Mouse (Mus musculus): Measurements from ENCODE around the gene Sft2d2. TPM values are rescaled to one million over a fixed set of nuclear protein-coding genes. Genes with fewer than 3 reads are reported as not detected.

Gene Sft2d2
- polyA plus RNA-seq, 1 experiment from 2014 or later, result 14.2 TPM

DNA sequence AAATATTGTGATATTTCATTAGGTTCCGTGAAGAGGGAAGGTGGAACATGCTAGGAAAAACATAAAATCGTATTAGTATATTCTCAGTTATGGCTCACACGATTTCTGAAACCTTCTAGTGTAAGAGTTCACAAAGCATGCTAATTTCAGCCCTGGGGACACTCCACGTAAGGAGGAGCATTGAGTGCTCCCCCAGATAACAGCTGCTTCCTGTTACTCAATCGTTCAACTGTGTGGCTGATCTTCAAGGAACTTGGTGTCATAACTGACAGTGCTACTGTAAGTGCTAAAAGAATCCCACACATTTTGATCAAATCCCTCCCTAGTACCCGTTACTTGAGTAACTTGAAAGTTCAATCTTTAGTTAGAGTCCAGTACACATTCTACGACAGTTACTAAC lies 21.6 kb upstream of the Sft2d2 start:
- H3K27me3 ChIP-seq (ENCODE audit: control insufficient read depth, insufficient read depth, low read length), result no peaks in the 10 kb centered on the region
- no peak overlapping the region for H3K4me2 ChIP-seq (ENCODE audit: low read depth, low read length)
- no peaks in the 10 kb centered on the region; the same call in 1 of the 2 replicates for H3K36me3 ChIP-seq (replicated peaks; ENCODE audit: control insufficient read depth, insufficient read depth, low read depth, low read length)
- H3K4me1 ChIP-seq (ENCODE audit: control insufficient read depth, insufficient read depth, low read length), result no peaks in the 10 kb centered on the region
- no peak overlapping the region for H3K4me3 ChIP-seq (ENCODE audit: low read depth, low read length)
- DNase-seq (ENCODE audit: low spot score) (no peak), ATAC-seq (replicated peaks; ENCODE audit: insufficient number of reproducible peaks, low FRiP score, low TSS enrichment, low read depth) (no peak)
- no peak overlapping the region for H3K9ac ChIP-seq (replicated peaks; ENCODE audit: low read length)
- WGBS, result 85% methylated on average over 7 of the region's 7 CpGs
- no peaks in the 10 kb centered on the region for H3K9me3 ChIP-seq (replicated peaks; ENCODE audit: control insufficient read depth, low read length)
- no peak overlapping the region for H3K27ac ChIP-seq (replicated peaks; ENCODE audit: low read depth, low read length)

DNA sequence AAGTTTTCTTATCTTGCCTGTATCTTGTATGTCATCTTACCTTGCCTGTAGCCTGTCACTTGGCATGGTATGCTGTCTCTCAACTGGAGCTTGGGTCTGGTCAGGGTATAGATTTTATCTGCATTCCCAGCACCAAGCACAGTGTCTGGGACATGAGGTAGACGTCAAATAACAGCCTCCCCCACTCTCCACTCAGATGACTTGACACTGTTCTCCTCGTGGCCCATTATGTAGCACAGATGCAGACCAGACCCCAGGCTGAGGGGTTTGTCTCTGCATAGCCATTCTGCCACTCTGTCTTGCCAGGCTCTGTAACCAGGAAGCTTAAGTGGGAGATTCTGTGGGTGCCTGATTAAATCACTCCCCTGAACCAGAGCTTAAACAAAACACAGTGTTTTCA lies 11.4 kb upstream of the Sft2d2 start:
- 52% methylated on average over 2 of the region's 2 CpGs for WGBS
- no peaks in the 10 kb centered on the region for H3K9me3 ChIP-seq (replicated peaks; ENCODE audit: control insufficient read depth, low read length)
- no peak overlapping the region for H3K9ac ChIP-seq (replicated peaks; ENCODE audit: low read length)
- H3K4me1 ChIP-seq (ENCODE audit: control insufficient read depth, insufficient read depth, low read length), result no peaks in the 10 kb centered on the region
- ATAC-seq (replicated peaks; ENCODE audit: insufficient number of reproducible peaks, low FRiP score, low TSS enrichment, low read depth) (no peak), DNase-seq (ENCODE audit: low spot score) (no peak)
- H3K4me2 ChIP-seq (ENCODE audit: low read depth, low read length), result no peak overlapping the region
- no peaks in the 10 kb centered on the region for H3K27me3 ChIP-seq (ENCODE audit: control insufficient read depth, insufficient read depth, low read length)
- no peak overlapping the region for H3K4me3 ChIP-seq (ENCODE audit: low read depth, low read length)
- H3K27ac ChIP-seq (replicated peaks; ENCODE audit: low read depth, low read length), result no peak overlapping the region
- H3K36me3 ChIP-seq (replicated peaks; ENCODE audit: control insufficient read depth, insufficient read depth, low read depth, low read length), result no peaks in the 10 kb centered on the region

GRCm38 (mm10) chr1:165203488-165204035 lies 9.3 kb upstream of the Sft2d2 start:
- Histone ChIP-seq H3K9me3 (replicated peaks; ENCODE audit: control insufficient read depth, low read length) (no peaks in the 10 kb centered on the region), H3K9ac (replicated peaks; ENCODE audit: low read length) (no peak overlapping the region), H3K27me3 (ENCODE audit: control insufficient read depth, insufficient read depth, low read length) (no peaks in the 10 kb centered on the region), H3K4me3 (ENCODE audit: low read depth, low read length) (no peak overlapping the region), H3K36me3 (replicated peaks; ENCODE audit: control insufficient read depth, insufficient read depth, low read depth, low read length) (no peaks in the 10 kb centered on the region), H3K4me2 (ENCODE audit: low read depth, low read length) (no peak overlapping the region), H3K27ac (replicated peaks; ENCODE audit: low read depth, low read length) (no peak overlapping the region), H3K4me1 (ENCODE audit: control insufficient read depth, insufficient read depth, low read length) (no peaks in the 10 kb centered on the region)
- 41% methylated on average over 2 of the region's 2 CpGs for WGBS
- ATAC-seq (replicated peaks; ENCODE audit: insufficient number of reproducible peaks, low FRiP score, low TSS enrichment, low read depth) (no peak), DNase-seq (ENCODE audit: low spot score) (no peak)

DNA sequence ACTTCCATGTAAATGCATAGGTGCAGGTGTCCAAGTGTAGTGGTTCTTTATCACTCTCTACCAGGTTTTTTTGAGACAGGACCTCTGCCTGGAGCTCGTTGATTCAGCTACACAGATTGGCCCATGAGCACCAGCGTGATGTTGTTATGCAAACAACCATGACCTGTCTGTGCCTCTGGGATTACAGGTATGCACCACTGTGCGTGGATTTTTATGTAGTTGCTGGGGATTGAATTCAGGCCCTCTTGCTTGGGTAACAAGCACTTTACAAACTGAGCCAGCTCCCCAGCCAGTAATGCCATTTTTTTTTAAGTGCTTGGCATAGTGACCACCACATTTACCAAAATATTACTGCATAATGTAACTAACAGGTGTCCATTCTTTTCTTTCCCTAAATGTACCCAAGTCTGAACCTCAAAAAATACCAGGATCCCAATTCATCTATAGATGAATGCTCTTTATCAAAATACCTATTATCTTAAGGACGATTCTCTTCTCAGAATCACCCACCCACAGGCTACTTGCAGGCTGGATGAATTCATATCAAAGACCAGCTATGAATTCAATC lies 7.3 kb upstream of the Sft2d2 start:
- DNase-seq (ENCODE audit: low spot score) (no peak), ATAC-seq (replicated peaks; ENCODE audit: insufficient number of reproducible peaks, low FRiP score, low TSS enrichment, low read depth) (no peak)
- H3K9me3 ChIP-seq (replicated peaks; ENCODE audit: control insufficient read depth, low read length), result no peaks in the 10 kb centered on the region
- H3K4me1 ChIP-seq (ENCODE audit: control insufficient read depth, insufficient read depth, low read length), result no peaks in the 10 kb centered on the region
- no peak overlapping the region for H3K27ac ChIP-seq (replicated peaks; ENCODE audit: low read depth, low read length)
- H3K4me2 ChIP-seq (ENCODE audit: low read depth, low read length), result no peak overlapping the region
- 77% methylated on average over 4 of the region's 4 CpGs for WGBS
- H3K9ac ChIP-seq (replicated peaks; ENCODE audit: low read length), result no peak overlapping the region
- no peaks in the 10 kb centered on the region for H3K27me3 ChIP-seq (ENCODE audit: control insufficient read depth, insufficient read depth, low read length)
- no peaks in the 10 kb centered on the region for H3K36me3 ChIP-seq (replicated peaks; ENCODE audit: control insufficient read depth, insufficient read depth, low read depth, low read length)
- H3K4me3 ChIP-seq (ENCODE audit: low read depth, low read length), result no peak overlapping the region

GRCm38 (mm10) chr1:165200748-165201147 lies 6.5 kb upstream of the Sft2d2 start:
- 74% methylated on average over 8 of the region's 8 CpGs for WGBS
- Histone ChIP-seq H3K4me2 (ENCODE audit: low read depth, low read length) (no peak overlapping the region), H3K4me1 (ENCODE audit: control insufficient read depth, insufficient read depth, low read length) (no peaks in the 10 kb centered on the region), H3K36me3 (replicated peaks; ENCODE audit: control insufficient read depth, insufficient read depth, low read depth, low read length) (no peaks in the 10 kb centered on the region), H3K27ac (replicated peaks; ENCODE audit: low read depth, low read length) (no peak overlapping the region), H3K4me3 (ENCODE audit: low read depth, low read length) (no peak overlapping the region), H3K27me3 (ENCODE audit: control insufficient read depth, insufficient read depth, low read length) (no peaks in the 10 kb centered on the region), H3K9me3 (replicated peaks; ENCODE audit: control insufficient read depth, low read length) (no peaks in the 10 kb centered on the region), H3K9ac (replicated peaks; ENCODE audit: low read length) (no peak overlapping the region)
- ATAC-seq (replicated peaks; ENCODE audit: insufficient number of reproducible peaks, low FRiP score, low TSS enrichment, low read depth) (no peak), DNase-seq (ENCODE audit: low spot score) (no peak)

GRCm38 (mm10) chr1:165199639-165200038 lies 5.4 kb upstream of the Sft2d2 start:
- H3K4me2 ChIP-seq (ENCODE audit: low read depth, low read length), result no peak overlapping the region
- no peak overlapping the region for H3K27ac ChIP-seq (replicated peaks; ENCODE audit: low read depth, low read length)
- H3K27me3 ChIP-seq (ENCODE audit: control insufficient read depth, insufficient read depth, low read length), result no peaks in the 10 kb centered on the region
- H3K4me3 ChIP-seq (ENCODE audit: low read depth, low read length), result no peak overlapping the region
- DNase-seq (ENCODE audit: low spot score) (no peak), ATAC-seq (replicated peaks; ENCODE audit: insufficient number of reproducible peaks, low FRiP score, low TSS enrichment, low read depth) (no peak)
- H3K9me3 ChIP-seq (replicated peaks; ENCODE audit: control insufficient read depth, low read length), result no peaks in the 10 kb centered on the region
- 82% methylated on average over 3 of the region's 3 CpGs for WGBS
- no peaks in the 10 kb centered on the region for H3K4me1 ChIP-seq (ENCODE audit: control insufficient read depth, insufficient read depth, low read length)
- no peak overlapping the region for H3K9ac ChIP-seq (replicated peaks; ENCODE audit: low read length)
- no peaks in the 10 kb centered on the region for H3K36me3 ChIP-seq (replicated peaks; ENCODE audit: control insufficient read depth, insufficient read depth, low read depth, low read length)

GRCm38 (mm10) chr1:165198951-165199350 lies 4.7 kb upstream of the Sft2d2 start:
- Histone ChIP-seq H3K27ac (replicated peaks; ENCODE audit: low read depth, low read length) (no peak overlapping the region), H3K4me3 (ENCODE audit: low read depth, low read length) (no peak overlapping the region), H3K36me3 (replicated peaks; ENCODE audit: control insufficient read depth, insufficient read depth, low read depth, low read length) (no peaks in the 10 kb centered on the region), H3K27me3 (ENCODE audit: control insufficient read depth, insufficient read depth, low read length) (no peaks in the 10 kb centered on the region), H3K9me3 (replicated peaks; ENCODE audit: control insufficient read depth, low read length) (no peaks in the 10 kb centered on the region), H3K4me2 (ENCODE audit: low read depth, low read length) (no peak overlapping the region), H3K9ac (replicated peaks; ENCODE audit: low read length) (no peak overlapping the region), H3K4me1 (ENCODE audit: control insufficient read depth, insufficient read depth, low read length) (no peaks in the 10 kb centered on the region)
- ATAC-seq (replicated peaks; ENCODE audit: insufficient number of reproducible peaks, low FRiP score, low TSS enrichment, low read depth) (no peak), DNase-seq (ENCODE audit: low spot score) (no peak)
- whole genome bisulfite sequencing, result 63% methylated on average over 1 of the region's 1 CpGs

DNA sequence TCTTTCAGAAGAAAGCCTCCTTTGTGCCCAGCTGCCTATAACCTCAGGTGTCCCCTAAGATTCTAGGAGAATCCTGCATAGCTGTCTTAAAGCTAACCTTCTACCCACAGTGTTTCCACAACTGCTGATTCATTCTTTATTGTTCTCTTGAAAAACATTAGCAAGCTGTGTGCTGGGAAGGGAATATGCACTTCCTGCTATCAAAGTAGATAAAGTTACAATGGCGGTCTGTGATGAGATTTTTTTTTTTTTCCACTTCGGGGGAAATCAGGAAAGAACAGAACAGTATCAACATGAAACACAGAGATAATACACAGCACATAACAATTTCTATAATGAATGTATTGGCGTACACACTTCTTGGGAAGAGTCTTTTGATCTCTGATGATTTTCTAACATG lies 3.6 kb upstream of the Sft2d2 start:
- DNase-seq (ENCODE audit: low spot score) (no peak), ATAC-seq (replicated peaks; ENCODE audit: insufficient number of reproducible peaks, low FRiP score, low TSS enrichment, low read depth) (no peak)
- H3K27ac ChIP-seq (replicated peaks; ENCODE audit: low read depth, low read length), result no peak overlapping the region
- H3K9me3 ChIP-seq (replicated peaks; ENCODE audit: control insufficient read depth, low read length), result no peaks in the 10 kb centered on the region
- H3K4me2 ChIP-seq (ENCODE audit: low read depth, low read length), result no peak overlapping the region
- no peaks in the 10 kb centered on the region for H3K27me3 ChIP-seq (ENCODE audit: control insufficient read depth, insufficient read depth, low read length)
- H3K4me1 ChIP-seq (ENCODE audit: control insufficient read depth, insufficient read depth, low read length), result no peaks in the 10 kb centered on the region
- H3K9ac ChIP-seq (replicated peaks; ENCODE audit: low read length), result no peak overlapping the region
- no peak overlapping the region for H3K4me3 ChIP-seq (ENCODE audit: low read depth, low read length)
- no peaks in the 10 kb centered on the region for H3K36me3 ChIP-seq (replicated peaks; ENCODE audit: control insufficient read depth, insufficient read depth, low read depth, low read length)
- 67% methylated on average over 3 of the region's 3 CpGs for WGBS
